Mouse (Mus musculus): ENCODE measurements around the gene Tstd1.

DNA sequence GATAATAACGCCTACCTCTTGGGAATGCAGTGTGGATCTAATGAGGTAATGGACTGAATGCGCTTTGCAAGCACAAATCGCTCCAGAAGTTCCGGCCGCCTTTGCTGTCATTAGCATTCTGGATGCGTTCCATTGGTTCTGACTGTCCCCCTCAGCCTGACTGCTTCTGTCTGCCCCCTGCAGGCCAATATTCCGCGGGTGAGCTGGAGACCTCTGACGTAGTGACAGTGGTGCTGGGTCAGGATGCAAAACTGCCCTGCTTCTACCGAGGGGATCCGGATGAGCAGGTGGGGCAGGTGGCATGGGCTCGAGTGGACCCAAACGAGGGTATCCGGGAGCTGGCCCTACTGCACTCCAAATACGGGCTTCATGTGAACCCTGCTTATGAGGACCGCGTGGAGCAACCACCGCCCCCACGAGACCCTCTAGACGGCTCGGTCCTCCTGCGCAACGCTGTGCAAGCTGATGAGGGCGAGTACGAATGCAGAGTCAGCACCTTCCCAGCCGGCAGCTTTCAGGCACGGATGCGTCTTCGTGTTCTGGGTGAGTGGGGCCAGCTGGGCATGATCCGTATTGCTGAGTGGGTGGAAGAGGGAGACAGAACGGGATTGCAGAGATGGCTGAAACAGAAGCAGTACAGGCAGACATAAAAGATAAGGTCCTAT is 38.6 kb upstream of the Tstd1 start:
- TF ChIP-seq CTCF (IDR thresholded peaks at IDR 0.05; ENCODE audit: low read depth) (peak; percentile 76), EP300 (IDR thresholded peaks at IDR 0.05; ENCODE audit: low read depth) (no peak)
